Mouse (Mus musculus) c-Kit-positive CD71-positive TER-119-positive erythroid progenitor cells, embryonic 14.5 days (primary cell): ENCODE results near the gene Eps15.

ENCODE experiments used
- DNase-seq: peaks from one replicate; pipeline ENCODE4 v3.0.0-alpha.2; 2013; ENCODE audit warnings: low spot score

Eps15 gene

GRCm38 (mm10) chr4:109268903-109269302, 11.2 kb upstream of the Eps15 start:
- no peak for DNase-seq

- DNase-seq: no peak
Measured at GRCm38 (mm10) chr4:109271803-109272202, 8.3 kb upstream of the Eps15 start.

- no peak for DNase-seq
Measured at GRCm38 (mm10) chr4:109273586-109274240, 6.4 kb upstream of the Eps15 start.

GRCm38 (mm10) chr4:109280459-109281160, 542 bp downstream of the Eps15 start:
- DNase-seq: no peak

GRCm38 (mm10) chr4:109281161-109281560, 1.1 kb downstream of the Eps15 start:
- no peak for DNase-seq

GRCm38 (mm10) chr4:109281946-109282345, 1.9 kb downstream of the Eps15 start:
- no peak for DNase-seq

- DNase-seq: no peak
Measured at GRCm38 (mm10) chr4:109294629-109295028, 14.6 kb downstream of the Eps15 start.

GRCm38 (mm10) chr4:109296510-109296909, 16.4 kb downstream of the Eps15 start:
- no peak for DNase-seq

- DNase-seq: no peak
Measured at GRCm38 (mm10) chr4:109299136-109299535, 19.1 kb downstream of the Eps15 start.

GRCm38 (mm10) chr4:109316941-109317894, 37.1 kb downstream of the Eps15 start:
- no peak for DNase-seq

- no peak for DNase-seq
Measured at GRCm38 (mm10) chr4:109336796-109337195, 56.7 kb downstream of the Eps15 start.

- no peak for DNase-seq
Measured at GRCm38 (mm10) chr4:109341222-109341621, 61.2 kb downstream of the Eps15 start.

- DNase-seq: no peak
Measured at GRCm38 (mm10) chr4:109342783-109343485, 62.9 kb downstream of the Eps15 start.

- no peak for DNase-seq
Measured at GRCm38 (mm10) chr4:109343909-109344308, 63.8 kb downstream of the Eps15 start.

GRCm38 (mm10) chr4:109378107-109378506, 98.0 kb downstream of the Eps15 start:
- no peak for DNase-seq

GRCm38 (mm10) chr4:109382457-109382856, 102.4 kb downstream of the Eps15 start:
- DNase-seq: no peak

GRCm38 (mm10) chr4:109385599-109385998, 105.5 kb downstream of the Eps15 start:
- DNase-seq: no peak

GRCm38 (mm10) chr4:109393229-109393779, 113.2 kb downstream of the Eps15 start:
- no peak for DNase-seq

GRCm38 (mm10) chr4:109393902-109394301, 113.8 kb downstream of the Eps15 start:
- no peak for DNase-seq

GRCm38 (mm10) chr4:109394314-109395074, 114.4 kb downstream of the Eps15 start:
- DNase-seq: no peak
